Mouse (Mus musculus) gastrocnemius, postnatal 25 days (tissue): ENCODE measurements around the gene Olfr397. TPM values are rescaled to one million over a fixed set of nuclear protein-coding genes. Genes with fewer than 3 reads are reported as not detected.

Experiments used
- DNase-seq: peaks from one replicate; pipeline ENCODE4 v3.0.0; 2022
- long read RNA-seq, 2 experiments: library from polyadenylated mRNA; stranded (forward); transcript quantifications; one replicate each; pipeline ENCODE4 v2.0.0; 2021
- total RNA-seq, 2 experiments: library from RNA; stranded (reverse); gene quantifications; 1 replicate in 1 of 2; 2 replicates in 1 of 2; pipeline ENCODE4 v1.2.3; 2021

Olfr397 gene
- not detected for total RNA-seq
- long read RNA-seq, experiment 1, result 0 reads
- long read RNA-seq, experiment 2, result 0 reads

- no peak for DNase-seq
Measured at GRCm38 (mm10) chr11:73960517-73960916, at the start of gene Olfr397. TSS of gene Olfr397 (plus strand) at chr11:73960817.

- DNase-seq, result no peak
Measured at GRCm38 (mm10) chr11:73936377-73936776, 24.2 kb upstream of the Olfr397 start, which contains the start of gene Olfr23. TSS of gene Olfr23 (plus strand) at chr11:73936677.

GRCm38 (mm10) chr11:73990307-73990706 is 29.7 kb downstream of the Olfr397 start, which contains the start of gene Olfr398:
TSS of gene Olfr398 (minus strand) at chr11:73990407.
- DNase-seq, result no peak

GRCm38 (mm10) chr11:73993115-73993514 is 32.5 kb downstream of the Olfr397 start:
- DNase-seq, result no peak

Other genes with a start within 250 kb of the Olfr397 start
- not detected for gene Olfr389, start 180.1 kb upstream of the Olfr397 start, total RNA-seq
- not detected for gene Olfr390, start 177.9 kb upstream of the Olfr397 start, total RNA-seq
- not detected for gene Olfr391-ps, start 157.8 kb upstream of the Olfr397 start, total RNA-seq
- not detected for gene Olfr392, start 143.8 kb upstream of the Olfr397 start, total RNA-seq
- not detected for gene Olfr393, start 109.4 kb upstream of the Olfr397 start, total RNA-seq
- gene Olfr394, start 70.0 kb upstream of the Olfr397 start, total RNA-seq, result not detected
- gene Olfr395, start 51.5 kb upstream of the Olfr397 start, total RNA-seq, result not detected
- gene Olfr23, start 24.1 kb upstream of the Olfr397 start, total RNA-seq, result not detected
- not detected for gene Olfr398, start 29.6 kb downstream of the Olfr397 start, total RNA-seq
- gene Olfr139, start 95.7 kb downstream of the Olfr397 start, total RNA-seq, result not detected
- gene Olfr399, start 95.8 kb downstream of the Olfr397 start, total RNA-seq, result not detected
- not detected for gene Zfp616, start 109.1 kb downstream of the Olfr397 start, total RNA-seq
- gene Olfr401, start 152.9 kb downstream of the Olfr397 start, total RNA-seq, result not detected
- not detected for gene Olfr402, start 192.7 kb downstream of the Olfr397 start, total RNA-seq
- not detected for gene Olfr403, start 225.4 kb downstream of the Olfr397 start, total RNA-seq